Mouse (Mus musculus) embryonic facial prominence, embryonic 11.5 days (tissue): ENCODE measurements around the gene Gpr87. TPM values are rescaled to one million over a fixed set of nuclear protein-coding genes. Genes with fewer than 3 reads are reported as not detected.

ENCODE experiments used
- ATAC-seq: fragments of 200-750 bp; cut with Nextera tagmentation; replicated peaks from 2 replicates; pipeline ENCODE4 v1.8.0; 2017; ENCODE audit warnings: low read depth; ENCODE audit not compliant: insufficient number of reproducible peaks, low FRiP score, low TSS enrichment
- DNase-seq: peaks from one replicate; pipeline ENCODE4 v3.0.0-alpha.2; 2015; ENCODE audit warnings: low spot score
- H3K27ac ChIP-seq: fragments of 300-500 bp; sonication (generic); replicated peaks from 2 replicates; pipeline ENCODE4 v1.5.1; 2014; ENCODE audit warnings: mild to moderate bottlenecking, low read depth, low read length, control low read depth
- H3K27me3 ChIP-seq: fragments of 300-500 bp; sonication (generic); 2 replicates; pipeline ENCODE4 v1.6.1; 2014; ENCODE audit warnings: mild to moderate bottlenecking, low read length, moderate library complexity, mixed read lengths; ENCODE audit not compliant: control insufficient read depth, insufficient read depth
- H3K36me3 ChIP-seq: fragments of 300-500 bp; sonication (generic); replicated peaks from 2 replicates; pipeline ENCODE4 v1.6.1; 2014; ENCODE audit warnings: low read depth, mild to moderate bottlenecking, low read length, moderate library complexity, mixed read lengths; ENCODE audit not compliant: control insufficient read depth, insufficient read depth
- H3K4me1 ChIP-seq: fragments of 300-500 bp; sonication (generic); 2 replicates; pipeline ENCODE4 v1.6.1; 2014; ENCODE audit warnings: low read length, mixed read lengths; ENCODE audit not compliant: control insufficient read depth, insufficient read depth
- H3K4me2 ChIP-seq: fragments of 300-500 bp; sonication (generic); 2 replicates; pipeline ENCODE4 v1.6.1; 2014; ENCODE audit warnings: low read depth, mild to moderate bottlenecking, control low read depth, low read length, moderate library complexity
- H3K4me3 ChIP-seq: fragments of 300-500 bp; sonication (generic); 2 replicates; pipeline ENCODE4 v1.5.1; 2014; ENCODE audit warnings: low read depth, low read length, control low read depth
- H3K9ac ChIP-seq: fragments of 300-500 bp; sonication (generic); replicated peaks from 2 replicates; pipeline ENCODE4 v1.6.1; 2014; ENCODE audit warnings: mild to moderate bottlenecking, control low read depth, low read length
- H3K9me3 ChIP-seq: fragments of 300-500 bp; sonication (generic); replicated peaks from 2 replicates; pipeline ENCODE4 v1.6.1; 2016; ENCODE audit warnings: mild to moderate bottlenecking, low read length, inconsistent platforms, mixed read lengths; ENCODE audit not compliant: control insufficient read depth
- WGBS: fragments of 180-500 bp; shearing (Covaris S2); extraction: QIAGEN DNeasy Blood & Tissue Kit; methylation state at CpG from one replicate; pipeline ENCODE4 v1.1.7; 2014; 5-methylcytosine and 5-hydroxymethylcytosine counted together
- polyA plus RNA-seq: library from polyadenylated mRNA; unstranded; fragments of >200 nt; fragmentation: Nextera tagmentation; extraction: Ambion mirVana; gene quantifications from 2 replicates; pipeline ENCODE4 v1.2.1, GENCODE M21; 2014

Gpr87 gene
- polyA plus RNA-seq, 1 experiment from 2014 or later = 0.27 TPM

DNA sequence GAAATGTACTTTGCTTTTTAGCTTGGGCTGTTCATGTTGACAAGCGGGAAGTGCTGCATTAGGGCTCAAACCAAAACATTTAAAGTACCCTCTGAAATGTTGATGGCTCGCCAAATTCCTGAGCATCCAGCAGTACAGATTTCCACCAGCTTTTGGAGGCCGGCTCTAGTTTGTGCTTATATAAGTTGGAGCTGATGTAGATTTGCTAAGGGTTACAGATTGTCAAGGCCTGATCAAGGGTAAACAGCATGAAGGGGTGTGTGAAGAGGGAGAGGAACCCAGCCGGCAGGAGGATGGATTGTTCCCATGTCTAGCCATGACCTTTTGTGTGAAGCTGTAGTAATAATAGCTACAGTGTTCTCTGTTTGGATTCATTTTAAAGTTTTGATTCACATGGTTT is 63.8 kb downstream of the Gpr87 start:
- H3K36me3 ChIP-seq = no peaks in the 10 kb centered on the region
- H3K9me3 ChIP-seq = no peaks in the 10 kb centered on the region
- no peak overlapping the region for H3K4me2 ChIP-seq
- H3K27me3 ChIP-seq = no peaks in the 10 kb centered on the region
- no peak overlapping the region for H3K9ac ChIP-seq
- H3K4me3 ChIP-seq = no peak overlapping the region
- ATAC-seq (no peak), DNase-seq (no peak)
- no peak overlapping the region for H3K27ac ChIP-seq
- no peaks in the 10 kb centered on the region for H3K4me1 ChIP-seq
- 75% methylated on average over 4 of the region's 4 CpGs for WGBS

DNA sequence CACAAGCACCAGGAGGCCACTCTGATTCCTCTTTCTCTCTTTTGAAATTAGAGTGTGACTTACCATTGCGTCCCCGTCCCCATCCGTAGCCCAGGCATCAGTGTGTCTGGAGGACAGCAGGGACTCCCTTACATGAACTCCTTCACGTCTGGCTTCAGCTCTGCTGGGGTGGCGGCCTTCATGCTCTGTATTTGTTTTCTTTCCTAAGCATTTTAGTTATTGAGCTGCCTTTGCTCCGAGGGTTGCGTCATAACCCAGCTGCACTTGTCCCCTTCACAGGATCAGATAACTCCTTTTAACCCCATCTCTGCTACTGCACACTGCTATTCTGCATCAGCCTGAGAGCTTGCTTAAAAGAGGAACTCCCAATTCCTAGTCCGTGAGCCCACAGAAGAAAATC is 64.5 kb downstream of the Gpr87 start:
- ATAC-seq (no peak), DNase-seq (peak; percentile 15)
- Histone ChIP-seq H3K36me3 (no peaks in the 10 kb centered on the region), H3K9ac (no peak overlapping the region), H3K4me3 (no peak overlapping the region), H3K27me3 (no peaks in the 10 kb centered on the region), H3K27ac (no peak overlapping the region), H3K4me2 (no peak overlapping the region), H3K9me3 (no peaks in the 10 kb centered on the region), H3K4me1 (no peaks in the 10 kb centered on the region)
- WGBS = 53% methylated on average over 8 of the region's 8 CpGs

DNA sequence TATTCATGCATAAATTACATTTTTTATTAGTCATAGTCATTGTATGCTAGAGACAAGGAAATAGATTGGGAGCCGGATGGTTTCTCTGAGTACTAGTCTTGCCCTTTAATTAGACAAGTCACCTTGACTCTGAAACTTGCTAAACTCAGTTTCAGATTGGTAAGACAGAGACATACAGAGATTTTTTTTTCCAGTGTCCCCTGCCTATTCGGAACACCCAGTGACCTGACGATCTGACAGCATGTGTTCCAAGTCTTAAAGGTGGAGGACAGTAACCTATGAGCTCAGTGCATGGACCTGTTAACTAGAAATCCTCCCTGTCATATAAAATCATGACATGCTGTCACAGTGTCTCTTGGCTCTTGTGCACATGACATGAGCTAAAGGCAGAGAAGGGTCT is 65.4 kb downstream of the Gpr87 start:
- 89% methylated on average over 3 of the region's 3 CpGs for WGBS
- no peaks in the 10 kb centered on the region for H3K9me3 ChIP-seq
- no peak overlapping the region for H3K4me3 ChIP-seq
- H3K9ac ChIP-seq = no peak overlapping the region
- no peaks in the 10 kb centered on the region for H3K4me1 ChIP-seq
- H3K4me2 ChIP-seq = no peak overlapping the region
- no peaks in the 10 kb centered on the region for H3K36me3 ChIP-seq
- DNase-seq = no peak
- no peaks in the 10 kb centered on the region for H3K27me3 ChIP-seq
- no peak overlapping the region for H3K27ac ChIP-seq
- ATAC-seq = no peak

Other genes starting within 250 kb of the Gpr87 start
- gene Med12l, start 189.3 kb downstream of the Gpr87 start, polyA plus RNA-seq = 2.2 and 2.7 TPM in 2 replicates
- gene Gpr171, start 93.3 kb downstream of the Gpr87 start, polyA plus RNA-seq = 0.39 and 0.82 TPM in 2 replicates
- gene P2ry14, start 41.5 kb downstream of the Gpr87 start, polyA plus RNA-seq = 1.4 TPM in 2 replicates
- gene P2ry13, start 15.8 kb upstream of the Gpr87 start, polyA plus RNA-seq = 0.34 and 0.77 TPM in 2 replicates
- gene P2ry12, start 67.8 kb upstream of the Gpr87 start, polyA plus RNA-seq = 2.2 and 2.7 TPM in 2 replicates
- 8.7 and 9.2 TPM in 2 replicates for gene Igsf10, start 149.3 kb upstream of the Gpr87 start, polyA plus RNA-seq